ENCODE assay signal across 25 mouse cellular contexts in genomic region chr7:19394484-19394883, GRCm38 (mm10). TPM values are rescaled to one million over a fixed set of nuclear protein-coding genes. Genes with fewer than 3 reads are reported as not detected.
"Had no signal": no experiment of that assay in that cellular context is flagged by ENCODE, and none has a peak within 500 bp of the region (broad histone marks: within the 10 kb centered on the region; RNA-seq: fewer than 3 reads in every experiment).

No protein-coding gene starts in this region.

- H3K4me3 ChIP-seq: heart, adult 2 months; heart, embryonic 13.5 days; heart, embryonic 15.5 days; hindbrain, embryonic 13.5 days; hindbrain, embryonic 15.5 days; layer of hippocampus, adult 2 months; left cerebral cortex, adult 2 months; limb, embryonic 10.5 days; limb, embryonic 12.5 days had no signal

- H3K27ac ChIP-seq: heart, adult 2 months; heart, embryonic 13.5 days; heart, embryonic 15.5 days; hindbrain, embryonic 13.5 days; hindbrain, embryonic 15.5 days; hindbrain, postnatal 0 days; layer of hippocampus, adult 2 months; left cerebral cortex, adult 2 months; limb, embryonic 10.5 days; limb, embryonic 12.5 days had no signal

- H3K9ac ChIP-seq: heart, embryonic 13.5 days; heart, embryonic 15.5 days; hindbrain, embryonic 13.5 days; hindbrain, embryonic 15.5 days; limb, embryonic 12.5 days had no signal

- H3K9me3 ChIP-seq: heart, embryonic 13.5 days; heart, embryonic 15.5 days; hindbrain, embryonic 13.5 days; hindbrain, embryonic 15.5 days; limb, embryonic 10.5 days; limb, embryonic 12.5 days had no signal

- H3K4me2 ChIP-seq: heart, embryonic 11.5 days; heart, embryonic 13.5 days; heart, embryonic 15.5 days; hindbrain, embryonic 13.5 days; hindbrain, embryonic 15.5 days; limb, embryonic 12.5 days had no signal

- DNase-seq: gastrocnemius, postnatal 14 days; gastrocnemius, postnatal 36 days; heart, adult 11 months; heart, adult 2 months; heart, postnatal 14 days; heart, postnatal 36 days; kidney, adult 11 months; kidney, adult 2 months; kidney, postnatal 10 days; kidney, postnatal 25 days; kidney, postnatal 4 days; liver had no signal

- ATAC-seq: hindbrain, postnatal 0 days; intestine, embryonic 16.5 days had no signal

RNA-seq across cellular contexts. Expression of gene Ckm, which starts 10.1 kb away (rescaled TPM):
- total RNA-seq: layer of hippocampus, adult 2 months; layer of hippocampus, postnatal 25 days; left cerebral cortex, adult 2 months had no signal
- polyA plus RNA-seq: hindbrain, embryonic 11.5 days; limb, embryonic 10.5 days had no signal
